Mouse (Mus musculus) hindbrain, embryonic 12.5 days (tissue): Measurements from ENCODE around the gene Dgkg. TPM values are rescaled to one million over a fixed set of nuclear protein-coding genes. Genes with fewer than 3 reads are reported as not detected.

Source experiments
- ATAC-seq: fragments of 200-750 bp; cut with Nextera tagmentation; 2 replicates; pipeline ENCODE4 v1.8.0; 2017; ENCODE audit warnings: moderate TSS enrichment; ENCODE audit not compliant: low FRiP score
- H3K27ac ChIP-seq: fragments of 300-500 bp; sonication (generic); 2 replicates; pipeline ENCODE4 v1.5.1; 2016; ENCODE audit warnings: mild to moderate bottlenecking
- H3K27me3 ChIP-seq: fragments of 300-500 bp; sonication (generic); 2 replicates; pipeline ENCODE4 v1.6.1; 2016; ENCODE audit warnings: mild to moderate bottlenecking
- H3K36me3 ChIP-seq: fragments of 300-500 bp; sonication (generic); 2 replicates; pipeline ENCODE4 v1.6.1; 2016; ENCODE audit warnings: mild to moderate bottlenecking
- H3K4me1 ChIP-seq: fragments of 300-500 bp; sonication (generic); 2 replicates; pipeline ENCODE4 v1.6.1; 2016
- H3K4me2 ChIP-seq: fragments of 300-500 bp; sonication (generic); replicated peaks from 2 replicates; pipeline ENCODE4 v1.6.1; 2016; ENCODE audit warnings: mild to moderate bottlenecking
- H3K4me3 ChIP-seq: fragments of 300-500 bp; sonication (generic); 2 replicates; pipeline ENCODE4 v1.5.1; 2016; ENCODE audit warnings: mild to moderate bottlenecking
- H3K9ac ChIP-seq: fragments of 300-500 bp; sonication (generic); 2 replicates; pipeline ENCODE4 v1.6.1; 2016; ENCODE audit warnings: mild to moderate bottlenecking, moderate library complexity
- H3K9me3 ChIP-seq: fragments of 300-500 bp; sonication (generic); replicated peaks from 2 replicates; pipeline ENCODE4 v1.6.1; 2016; ENCODE audit warnings: mild to moderate bottlenecking
- WGBS: fragments of 180-500 bp; shearing (Covaris S2); methylation state at CpG from one replicate; pipeline ENCODE4 v1.1.7; 2016; 5-methylcytosine and 5-hydroxymethylcytosine counted together
- polyA plus RNA-seq: library from polyadenylated mRNA; unstranded; fragments of >200 nt; fragmentation: Nextera tagmentation; extraction: Ambion mirVana; gene quantifications from 2 replicates; pipeline ENCODE4 v1.2.1, GENCODE M21; 2016

Dgkg gene
- polyA plus RNA-seq, 1 experiment from 2014 or later = 0.17 TPM

DNA sequence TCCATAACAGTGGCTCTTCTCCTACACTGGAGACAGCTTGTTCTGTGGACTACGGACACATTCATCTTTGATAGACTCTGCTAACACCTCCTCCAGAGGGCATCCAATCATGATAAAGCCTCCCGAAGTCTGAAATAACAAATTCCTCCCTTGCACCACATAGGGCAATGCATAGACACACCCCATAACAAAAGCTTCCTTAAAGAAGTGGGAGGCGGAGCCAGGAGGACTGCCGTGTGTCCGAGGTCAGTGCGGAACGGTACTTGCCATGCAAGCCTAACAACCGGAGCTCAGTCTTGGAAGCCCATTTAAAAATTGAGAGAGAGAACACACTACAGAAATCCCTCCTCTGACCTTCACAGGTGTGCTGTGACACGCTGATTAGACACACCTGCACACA, 126.0 kb downstream of the Dgkg start:
- no peak overlapping the region for H3K27ac ChIP-seq
- no peak for ATAC-seq
- H3K27me3 ChIP-seq = no peaks in the 10 kb centered on the region
- H3K36me3 ChIP-seq = no peaks in the 10 kb centered on the region
- H3K4me1 ChIP-seq = no peaks in the 10 kb centered on the region; the same call in 1 of the 2 replicates
- no peak overlapping the region for H3K4me3 ChIP-seq
- H3K9me3 ChIP-seq = no peaks in the 10 kb centered on the region
- 82% methylated on average over 9 of the region's 9 CpGs for WGBS
- H3K9ac ChIP-seq = no peak overlapping the region
- H3K4me2 ChIP-seq = no peak overlapping the region

GRCm38 (mm10) chr16:22527499-22527939, 129.5 kb downstream of the Dgkg start:
- no peaks in the 10 kb centered on the region for H3K36me3 ChIP-seq
- no peak overlapping the region for H3K27ac ChIP-seq
- no peak overlapping the region for H3K4me2 ChIP-seq
- no peak for ATAC-seq
- no peak overlapping the region for H3K9ac ChIP-seq
- H3K27me3 ChIP-seq = no peaks in the 10 kb centered on the region
- WGBS = 28% methylated on average over 5 of the region's 5 CpGs
- no peak overlapping the region for H3K4me3 ChIP-seq
- H3K9me3 ChIP-seq = peaks cover 8% of the 10 kb centered on the region; the same call in 1 of the 2 replicates
- no peaks in the 10 kb centered on the region; the same call in 1 of the 2 replicates for H3K4me1 ChIP-seq

- no peak for ATAC-seq
- H3K36me3 ChIP-seq = no peaks in the 10 kb centered on the region
- WGBS = 89% methylated on average over 4 of the region's 4 CpGs
- no peaks in the 10 kb centered on the region for H3K27me3 ChIP-seq
- H3K4me3 ChIP-seq = no peak overlapping the region
- no peak overlapping the region for H3K9ac ChIP-seq
- H3K4me2 ChIP-seq = no peak overlapping the region
- H3K27ac ChIP-seq = no peak overlapping the region
- H3K9me3 ChIP-seq = peaks cover 8% of the 10 kb centered on the region; the same call in 1 of the 2 replicates
- H3K4me1 ChIP-seq = no peaks in the 10 kb centered on the region; the same call in 1 of the 2 replicates
These were observed 130.6 kb downstream of the Dgkg start for GRCm38 (mm10) chr16:22526386-22526785.

DNA sequence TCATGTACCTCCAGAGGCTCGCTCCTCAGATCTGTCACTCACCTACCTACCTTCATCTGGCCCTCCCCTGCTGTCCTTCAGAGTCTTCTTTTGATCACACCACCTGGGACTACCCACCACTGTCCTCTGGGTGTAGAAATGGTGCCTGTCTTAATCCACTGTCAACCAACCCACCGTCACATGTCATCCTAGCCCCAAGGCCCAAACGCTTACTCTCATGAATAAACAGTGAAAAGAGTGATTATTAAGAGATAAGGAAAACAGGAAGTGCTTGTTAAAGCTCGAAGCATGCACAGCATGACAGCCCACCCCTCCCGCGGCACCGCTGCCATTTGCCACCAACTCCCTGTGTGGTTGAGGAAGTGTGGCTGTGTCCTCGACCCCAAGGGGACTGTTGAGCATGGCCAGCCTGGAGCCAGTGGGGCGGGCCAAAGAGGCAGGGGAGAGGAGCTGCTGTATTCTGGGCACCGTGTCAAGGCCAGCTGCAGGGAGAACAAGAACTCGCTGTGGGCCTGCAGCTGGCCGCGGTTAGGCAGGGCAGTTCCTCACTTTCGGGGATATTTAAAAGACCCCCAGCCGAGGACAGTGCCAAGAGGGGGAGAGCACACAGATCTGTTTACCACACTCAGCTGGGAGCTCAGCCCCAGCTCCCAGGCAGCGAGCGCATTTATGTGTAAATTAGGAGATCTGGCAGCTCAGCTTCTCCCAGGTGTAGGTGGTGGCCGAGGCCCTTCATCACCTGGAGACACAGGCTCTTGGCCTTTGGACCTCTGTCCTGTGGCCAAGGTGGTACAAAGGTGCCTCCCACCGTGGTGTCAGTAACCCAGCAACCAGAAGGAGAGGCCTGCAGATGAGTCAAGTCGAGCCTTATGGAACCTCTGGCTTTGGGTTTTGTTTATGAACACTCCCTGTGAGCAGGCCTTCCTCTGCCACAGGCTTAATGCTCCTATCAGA, 139.3 kb downstream of the Dgkg start:
- Histone ChIP-seq H3K4me3 (no peak overlapping the region), H3K9ac (0 out of 2 replicates have a peak overlapping the region, but pooled peaks have one; percentile 13), H3K4me1 (peaks cover 16% of the 10 kb centered on the region), H3K9me3 (no peaks in the 10 kb centered on the region), H3K36me3 (no peaks in the 10 kb centered on the region), H3K4me2 (peak overlapping the region; percentile 20; the same call in 1 of the 2 replicates), H3K27me3 (no peaks in the 10 kb centered on the region), H3K27ac (no peak overlapping the region)
- ATAC-seq = peak; percentile 61
- WGBS = 10% methylated on average over 20 of the region's 20 CpGs

DNA sequence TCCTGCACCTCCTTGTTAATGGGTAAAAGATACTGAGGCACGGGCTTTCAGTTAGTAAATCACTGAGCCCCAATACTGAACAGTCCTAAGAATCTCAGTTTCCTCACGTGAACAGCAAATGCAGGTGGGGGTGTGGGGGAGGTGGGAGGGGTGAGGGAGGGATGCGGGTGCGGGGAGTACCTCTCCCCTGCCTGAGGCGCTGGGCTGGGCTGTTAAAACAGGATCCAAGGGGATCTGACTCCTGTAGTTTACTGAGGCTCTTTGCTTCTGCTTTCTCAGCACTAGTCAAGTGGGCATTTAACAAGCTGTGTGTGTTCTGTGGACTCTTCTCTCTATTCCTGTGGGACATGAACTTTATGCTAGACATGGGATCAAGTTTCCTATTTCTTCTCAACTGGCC, 141.5 kb downstream of the Dgkg start:
- H3K36me3 ChIP-seq = no peaks in the 10 kb centered on the region
- H3K27me3 ChIP-seq = no peaks in the 10 kb centered on the region
- peaks cover 16% of the 10 kb centered on the region for H3K4me1 ChIP-seq
- no peak overlapping the region for H3K27ac ChIP-seq
- H3K9me3 ChIP-seq = no peaks in the 10 kb centered on the region
- H3K4me3 ChIP-seq = no peak overlapping the region
- no peak for ATAC-seq
- no peak overlapping the region for H3K4me2 ChIP-seq
- 46% methylated on average over 5 of the region's 5 CpGs for WGBS
- no peak overlapping the region for H3K9ac ChIP-seq

DNA sequence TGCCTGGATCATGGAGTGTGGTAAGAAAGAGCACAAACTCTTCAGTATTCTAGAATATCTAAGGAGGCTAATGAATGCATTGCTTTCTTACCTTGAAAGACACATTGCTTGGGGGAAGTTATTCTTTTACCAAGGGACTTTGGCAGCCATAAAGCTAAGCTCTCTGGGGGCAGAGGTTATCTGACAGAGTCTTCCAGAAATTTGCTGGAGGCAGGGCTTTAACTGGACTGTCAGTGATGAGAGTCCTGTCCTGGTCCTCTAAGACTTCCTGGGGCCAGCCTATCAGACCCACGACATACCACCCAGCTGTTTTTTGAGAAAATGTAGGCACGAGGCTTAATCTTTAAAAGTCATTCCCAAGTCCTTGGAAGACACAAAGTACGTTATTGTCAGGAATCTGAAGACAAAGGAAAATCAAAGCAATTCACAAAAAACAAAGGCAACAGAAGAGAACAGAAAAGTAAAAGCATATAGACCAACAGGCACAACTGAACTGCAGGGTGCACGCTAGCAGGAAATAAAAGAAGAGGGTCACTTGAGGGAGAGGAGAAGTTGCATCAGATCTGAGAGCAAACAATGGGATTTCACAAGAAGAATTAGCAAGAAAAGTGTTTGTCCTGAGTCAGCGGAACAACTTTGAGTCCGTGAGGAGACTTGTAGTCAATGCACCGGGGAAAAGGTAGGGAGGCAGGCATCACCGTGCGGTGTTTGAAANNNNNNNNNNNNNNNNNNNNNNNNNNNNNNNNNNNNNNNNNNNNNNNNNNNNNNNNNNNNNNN, 146.0 kb downstream of the Dgkg start:
- Histone ChIP-seq H3K27ac (no peak overlapping the region), H3K9me3 (no peaks in the 10 kb centered on the region), H3K9ac (no peak overlapping the region), H3K4me3 (no peak overlapping the region), H3K36me3 (no peaks in the 10 kb centered on the region), H3K4me1 (peaks cover 3% of the 10 kb centered on the region; the same call in 1 of the 2 replicates), H3K27me3 (no peaks in the 10 kb centered on the region), H3K4me2 (no peak overlapping the region)
- no peak for ATAC-seq
- 59% methylated on average over 9 of the region's 9 CpGs for WGBS

GRCm38 (mm10) chr16:22508936-22509563, 148.0 kb downstream of the Dgkg start:
- ATAC-seq = no peak
- H3K9me3 ChIP-seq = no peaks in the 10 kb centered on the region
- H3K27me3 ChIP-seq = no peaks in the 10 kb centered on the region
- 79% methylated on average over 5 of the region's 5 CpGs for WGBS
- H3K36me3 ChIP-seq = no peaks in the 10 kb centered on the region
- no peaks in the 10 kb centered on the region; the same call in 1 of the 2 replicates for H3K4me1 ChIP-seq
- H3K27ac ChIP-seq = no peak overlapping the region
- no peak overlapping the region for H3K4me3 ChIP-seq
- no peak overlapping the region for H3K9ac ChIP-seq
- H3K4me2 ChIP-seq = no peak overlapping the region

- Histone ChIP-seq H3K9ac (no peak overlapping the region), H3K27me3 (no peaks in the 10 kb centered on the region), H3K36me3 (no peaks in the 10 kb centered on the region), H3K9me3 (no peaks in the 10 kb centered on the region), H3K27ac (no peak overlapping the region), H3K4me3 (no peak overlapping the region), H3K4me1 (no peaks in the 10 kb centered on the region; the same call in 1 of the 2 replicates), H3K4me2 (no peak overlapping the region)
- ATAC-seq = no peak
- WGBS = 44% methylated on average over 6 of the region's 6 CpGs
These were observed 151.4 kb downstream of the Dgkg start for GRCm38 (mm10) chr16:22505656-22506055.

DNA sequence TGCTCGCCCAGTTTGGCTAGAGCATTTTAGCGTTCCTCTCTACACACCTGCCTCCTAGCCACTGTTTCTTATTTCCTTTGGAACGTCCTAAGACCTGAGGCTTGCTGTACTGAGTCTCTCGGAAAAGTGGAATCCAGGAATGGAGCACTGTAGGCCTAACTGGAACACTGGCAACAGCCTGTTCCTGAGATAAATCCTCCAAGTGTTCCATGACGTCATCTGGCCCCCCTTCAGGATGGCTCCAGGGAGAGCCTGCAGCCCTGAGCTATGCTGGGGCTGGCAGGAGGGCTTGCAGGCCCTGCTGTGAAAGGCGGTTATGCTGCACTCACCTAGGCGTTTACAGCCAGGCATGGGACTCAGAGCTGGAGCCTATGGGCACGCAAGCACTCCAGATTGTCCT, 152.2 kb downstream of the Dgkg start:
- no peaks in the 10 kb centered on the region; the same call in 1 of the 2 replicates for H3K4me1 ChIP-seq
- WGBS = 39% methylated on average over 8 of the region's 8 CpGs
- no peaks in the 10 kb centered on the region for H3K9me3 ChIP-seq
- ATAC-seq = no peak
- H3K36me3 ChIP-seq = no peaks in the 10 kb centered on the region
- no peak overlapping the region for H3K4me2 ChIP-seq
- no peak overlapping the region for H3K9ac ChIP-seq
- no peak overlapping the region for H3K27ac ChIP-seq
- H3K4me3 ChIP-seq = no peak overlapping the region
- H3K27me3 ChIP-seq = no peaks in the 10 kb centered on the region

DNA sequence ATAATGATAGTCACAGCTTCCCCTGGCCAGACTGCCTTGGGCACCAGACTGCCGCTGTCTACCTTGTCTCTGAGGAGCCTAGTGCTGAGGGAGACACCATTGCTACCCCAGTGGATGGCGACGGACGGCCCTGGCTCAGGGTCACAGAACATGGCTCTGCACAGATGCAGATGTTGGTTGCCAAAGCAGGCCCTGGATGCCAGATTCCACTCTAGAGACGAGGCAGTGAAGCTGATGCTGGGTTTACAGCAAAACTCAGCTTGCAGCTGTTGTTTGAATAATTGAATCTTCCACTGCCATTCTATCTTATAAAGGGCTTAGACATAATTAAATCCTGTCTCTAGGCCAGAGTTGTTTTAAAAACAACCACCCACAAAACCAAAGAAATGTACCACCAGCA, 153.0 kb downstream of the Dgkg start:
- Histone ChIP-seq H3K9me3 (no peaks in the 10 kb centered on the region), H3K27me3 (no peaks in the 10 kb centered on the region), H3K9ac (no peak overlapping the region), H3K36me3 (no peaks in the 10 kb centered on the region), H3K4me2 (no peak overlapping the region), H3K4me1 (no peaks in the 10 kb centered on the region; the same call in 1 of the 2 replicates), H3K27ac (no peak overlapping the region), H3K4me3 (no peak overlapping the region)
- WGBS = 71% methylated on average over 5 of the region's 5 CpGs
- ATAC-seq = no peak

DNA sequence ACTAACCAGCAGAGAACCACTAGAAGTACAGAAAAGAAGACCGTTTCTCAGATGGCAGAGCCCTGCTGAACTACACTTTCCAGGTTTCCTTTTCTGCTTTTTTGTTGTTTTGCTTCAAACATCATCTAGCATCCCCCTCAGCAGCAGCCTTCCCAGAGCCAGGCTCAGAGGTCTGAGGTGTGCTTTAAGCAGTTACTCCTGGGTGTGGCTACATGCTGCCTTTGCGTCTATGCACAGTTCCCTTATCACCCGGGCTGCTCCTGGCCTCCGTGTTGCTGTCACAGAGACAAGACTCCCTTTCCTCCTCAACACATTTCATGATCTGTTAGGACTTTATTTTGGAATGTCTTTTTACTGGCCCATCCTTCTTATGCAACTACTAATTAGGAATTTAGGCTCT, 153.6 kb downstream of the Dgkg start:
- no peak for ATAC-seq
- H3K36me3 ChIP-seq = no peaks in the 10 kb centered on the region
- H3K27ac ChIP-seq = no peak overlapping the region
- 74% methylated on average over 4 of the region's 4 CpGs for WGBS
- no peaks in the 10 kb centered on the region for H3K9me3 ChIP-seq
- no peak overlapping the region for H3K9ac ChIP-seq
- no peaks in the 10 kb centered on the region for H3K4me1 ChIP-seq
- H3K4me2 ChIP-seq = no peak overlapping the region
- no peaks in the 10 kb centered on the region for H3K27me3 ChIP-seq
- no peak overlapping the region for H3K4me3 ChIP-seq

DNA sequence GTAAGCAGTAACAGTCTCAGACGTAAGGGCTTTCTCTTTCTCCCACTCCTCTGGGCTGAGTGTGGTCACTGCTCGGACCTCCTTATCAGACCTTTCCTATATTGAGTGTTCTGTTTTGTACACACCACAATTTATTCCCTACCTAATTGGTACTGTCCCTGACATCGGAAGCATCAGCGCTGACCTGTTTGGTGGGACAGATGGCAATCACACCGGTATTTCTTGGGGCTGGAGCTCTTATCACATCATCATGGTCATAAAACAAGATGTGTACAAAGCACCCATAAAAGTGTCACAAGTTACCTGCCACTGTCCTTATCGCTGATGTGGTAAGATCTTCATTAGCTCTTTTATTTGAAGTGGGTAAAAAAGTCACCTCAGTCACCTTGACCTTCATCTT, 155.2 kb downstream of the Dgkg start:
- 95% methylated on average over 6 of the region's 6 CpGs for WGBS
- no peak overlapping the region for H3K4me3 ChIP-seq
- no peaks in the 10 kb centered on the region for H3K4me1 ChIP-seq
- H3K9ac ChIP-seq = no peak overlapping the region
- no peaks in the 10 kb centered on the region for H3K27me3 ChIP-seq
- no peak for ATAC-seq
- H3K9me3 ChIP-seq = no peaks in the 10 kb centered on the region
- H3K4me2 ChIP-seq = no peak overlapping the region
- no peaks in the 10 kb centered on the region for H3K36me3 ChIP-seq
- H3K27ac ChIP-seq = no peak overlapping the region
